10 mouse cellular contexts compared by ENCODE assay signal in genomic region chr1:75052091-75052490, GRCm38 (mm10).
DNase-seq lines count a peak whose midpoint lies in the region; ATAC-seq and TF ChIP-seq lines count a peak whose summit lies in the region.
"Had no signal": no experiment of that assay in that cellular context is flagged by ENCODE, and none has a peak within 500 bp of the region (broad histone marks: within the 10 kb centered on the region; RNA-seq: fewer than 3 reads in every experiment).

No protein-coding gene starts in this region.

- no peak for TF ChIP-seq POLR2A in limb, embryonic 14.5 days (IDR thresholded peaks at IDR 0.05; ENCODE audit: borderline replicate concordance, extremely low read depth, insufficient read depth, insufficient read length)
- TF ChIP-seq POLR2A in myocyte (IDR thresholded peaks at IDR 0.05; ENCODE audit: insufficient read length, low read depth), result no peak

- no peak overlapping the region for H3K4me2 ChIP-seq in limb, embryonic 14.5 days (replicated peaks; ENCODE audit: low read depth, low read length, severe bottlenecking)
- H3K4me2 ChIP-seq in myocyte (ENCODE audit: low read depth), result peak overlapping the region; percentile 70
- H3K4me2 ChIP-seq: heart, embryonic 13.5 days; liver, embryonic 13.5 days had no signal

- whole genome bisulfite sequencing in limb, embryonic 14.5 days, result 29% methylated on average over 4 of the region's 4 CpGs
- WGBS in limb, embryonic 10.5 days, result 34% methylated on average over 4 of the region's 4 CpGs
- 37% methylated on average over 4 of the region's 4 CpGs for WGBS in hindbrain, embryonic 10.5 days

- H3K4me1 ChIP-seq in limb, embryonic 14.5 days (ENCODE audit: control insufficient read depth, insufficient read depth, low read length), result no peaks in the 10 kb centered on the region
- H3K4me1 ChIP-seq in limb, embryonic 10.5 days, result no peaks in the 10 kb centered on the region
- H3K4me1 ChIP-seq in hindbrain, embryonic 10.5 days (replicated peaks), result no peaks in the 10 kb centered on the region
- H3K4me1 ChIP-seq: liver, embryonic 13.5 days had no signal

- peak; percentile 70 for DNase-seq in embryo, embryonic 10 days (ENCODE audit: low spot score)
- DNase-seq in embryo, embryonic 9.5 days (ENCODE audit: extremely low spot score), result no peak
- DNase-seq in limb, embryonic 14.5 days (ENCODE audit: low spot score), result peak; percentile 44
- DNase-seq in limb, embryonic 10.5 days (ENCODE audit: low spot score), result no peak
- peak; percentile 79 for DNase-seq in adipocyte (ENCODE audit: low spot score)
- DNase-seq in spleen, adult 12 weeks (ENCODE audit: low spot score), result no peak
- DNase-seq in hindbrain, embryonic 10.5 days (ENCODE audit: low spot score), result no peak
- DNase-seq: liver, embryonic 13.5 days had no signal

- no peaks in the 10 kb centered on the region for H3K79me2 ChIP-seq in myocyte (ENCODE audit: control insufficient read depth, insufficient read depth)

- no peaks in the 10 kb centered on the region for H3K36me3 ChIP-seq in limb, embryonic 14.5 days (ENCODE audit: control insufficient read depth, insufficient read depth, low read length)
- no peaks in the 10 kb centered on the region for H3K36me3 ChIP-seq in limb, embryonic 10.5 days
- no peaks in the 10 kb centered on the region for H3K36me3 ChIP-seq in myocyte (ENCODE audit: control insufficient read depth, insufficient read depth)
- no peaks in the 10 kb centered on the region for H3K36me3 ChIP-seq in hindbrain, embryonic 10.5 days
- H3K36me3 ChIP-seq: heart, embryonic 13.5 days; liver, embryonic 13.5 days had no signal

- ATAC-seq in limb, embryonic 14.5 days (ENCODE audit: low FRiP score, low read depth), result no peak

- H3K4me3 ChIP-seq in limb, embryonic 14.5 days (replicated peaks; ENCODE audit: low read length), result no peak overlapping the region
- no peak overlapping the region for H3K4me3 ChIP-seq in limb, embryonic 10.5 days
- no peak overlapping the region for H3K4me3 ChIP-seq in myocyte
- no peak overlapping the region for H3K4me3 ChIP-seq in hindbrain, embryonic 10.5 days
- H3K4me3 ChIP-seq: heart, embryonic 13.5 days; liver, embryonic 13.5 days had no signal

- no peak overlapping the region for H3K27ac ChIP-seq in limb, embryonic 14.5 days (replicated peaks; ENCODE audit: low read depth, low read length)
- no peak overlapping the region for H3K27ac ChIP-seq in limb, embryonic 10.5 days
- H3K27ac ChIP-seq in hindbrain, embryonic 10.5 days, result no peak overlapping the region
- H3K27ac ChIP-seq: heart, embryonic 13.5 days; liver, embryonic 13.5 days had no signal

- no peak overlapping the region for H3ac ChIP-seq in myocyte (ENCODE audit: control insufficient read depth, insufficient read length)

- H3K9ac ChIP-seq in limb, embryonic 14.5 days (ENCODE audit: low read depth, low read length, severe bottlenecking), result no peak overlapping the region
- H3K9ac ChIP-seq: heart, embryonic 13.5 days; liver, embryonic 13.5 days had no signal

- no peaks in the 10 kb centered on the region for H3K27me3 ChIP-seq in limb, embryonic 14.5 days (ENCODE audit: control insufficient read depth, insufficient read depth, low read length)
- no peaks in the 10 kb centered on the region for H3K27me3 ChIP-seq in limb, embryonic 10.5 days (ENCODE audit: low read depth, poor library complexity, severe bottlenecking)
- no peaks in the 10 kb centered on the region for H3K27me3 ChIP-seq in myocyte (ENCODE audit: control insufficient read depth, insufficient read depth, insufficient read length)
- H3K27me3 ChIP-seq in hindbrain, embryonic 10.5 days (ENCODE audit: insufficient read depth, poor library complexity, severe bottlenecking), result no peaks in the 10 kb centered on the region
- H3K27me3 ChIP-seq: heart, embryonic 13.5 days had no signal

- no peaks in the 10 kb centered on the region for H3K9me3 ChIP-seq in limb, embryonic 14.5 days (ENCODE audit: control insufficient read depth, low read length)
- H3K9me3 ChIP-seq in limb, embryonic 10.5 days (replicated peaks), result no peaks in the 10 kb centered on the region
- H3K9me3 ChIP-seq in hindbrain, embryonic 10.5 days, result no peaks in the 10 kb centered on the region
- H3K9me3 ChIP-seq: heart, embryonic 13.5 days; liver, embryonic 13.5 days had no signal

TF ChIP-seq in myocyte, 11 proteins besides CTCF, POLR2A, EP300 and RAD21:
- no peak for TF ChIP-seq E2F4 (IDR thresholded peaks at IDR 0.05; ENCODE audit: insufficient read depth)
- TF ChIP-seq MYOD1 (IDR thresholded peaks at IDR 0.05; ENCODE audit: control insufficient read depth in 1 of 3, insufficient read length in 2 of 3, low read depth in 2 of 3), result no peak
- no peak for TF ChIP-seq MAX (IDR thresholded peaks at IDR 0.05; ENCODE audit: low read depth)

Comparison
In these comparisons a context has a peak if more than half of its experiments do, and no peak if none do; other contexts are left out.
1. DNase-seq: peak in embryo, embryonic 10 days (single experiment), limb, embryonic 14.5 days (single experiment) and adipocyte (single experiment); none in embryo, embryonic 9.5 days (single experiment), limb, embryonic 10.5 days (single experiment), spleen, adult 12 weeks (single experiment) and hindbrain, embryonic 10.5 days (single experiment).